Mouse (Mus musculus) spleen, adult 2 months (tissue): ENCODE results near the gene Slc6a8. TPM values are rescaled to one million over a fixed set of nuclear protein-coding genes. Genes with fewer than 3 reads are reported as not detected.
A peak's percentile ranks its signal among the peaks of the same experiment; 100 is the strongest.

Source experiments
- DNase-seq, 2 experiments: peaks; one replicate each; pipeline versions ENCODE4 v3.0.0 to v3.0.0-alpha.2; 2012 to 2021; ENCODE audit warnings: low spot score in 2 of 2, low read depth in 1 of 2
- H3K27ac ChIP-seq: fragments of 200-500 bp; 2 replicates; pipeline ENCODE4 v1.5.1; 2012; ENCODE audit warnings: low read length, inconsistent platforms; ENCODE audit not compliant: insufficient read depth
- H3K27me3 ChIP-seq: fragments of 200-500 bp; 2 replicates; pipeline ENCODE4 v1.6.1; 2012; ENCODE audit warnings: mild to moderate bottlenecking, moderate library complexity, low read length, inconsistent platforms; ENCODE audit not compliant: control insufficient read depth, insufficient read depth
- H3K36me3 ChIP-seq: fragments of 200-500 bp; 2 replicates; pipeline ENCODE4 v1.6.1; 2012; ENCODE audit warnings: mild to moderate bottlenecking, low read length, inconsistent platforms; ENCODE audit not compliant: control insufficient read depth, insufficient read depth
- H3K4me1 ChIP-seq: fragments of 200-500 bp; 2 replicates; pipeline ENCODE4 v1.6.1; 2011; ENCODE audit warnings: inconsistent platforms; ENCODE audit not compliant: control insufficient read depth, insufficient read depth, insufficient read length
- H3K4me3 ChIP-seq: fragments of 200-500 bp; 2 replicates; pipeline ENCODE4 v1.5.1; 2011; ENCODE audit warnings: mild to moderate bottlenecking, inconsistent platforms; ENCODE audit not compliant: insufficient read depth, insufficient read length; ENCODE audit errors: extremely low read depth
- CTCF ChIP-seq: fragments of 200-500 bp; IDR thresholded peaks from 2 replicates; pipeline ENCODE4 v1.5.1; 2011; ENCODE audit warnings: mild to moderate bottlenecking, inconsistent platforms; ENCODE audit not compliant: insufficient read depth, insufficient read length, insufficient replicate concordance; ENCODE audit errors: extremely low read depth
- POLR2A ChIP-seq: fragments of 200-500 bp; IDR thresholded peaks from 2 replicates; pipeline ENCODE4 v1.6.1; 2011; ENCODE audit warnings: low read depth, low read length, inconsistent platforms
- WGBS: fragments of 180-500 bp; shearing (Covaris S2); methylation state at CpG from one replicate; pipeline ENCODE4 v1.1.7; 2018; 5-methylcytosine and 5-hydroxymethylcytosine counted together
- polyA plus RNA-seq: library from polyadenylated mRNA; depleted of rRNA; stranded (reverse); fragments of >200 nt; gene quantifications from 2 replicates; pipeline ENCODE4 v1.2.3, GENCODE M21; 2012; rRNA removed

Gene Slc6a8
- 4.5 and 5.5 TPM in 2 replicates for polyA plus RNA-seq

DNA sequence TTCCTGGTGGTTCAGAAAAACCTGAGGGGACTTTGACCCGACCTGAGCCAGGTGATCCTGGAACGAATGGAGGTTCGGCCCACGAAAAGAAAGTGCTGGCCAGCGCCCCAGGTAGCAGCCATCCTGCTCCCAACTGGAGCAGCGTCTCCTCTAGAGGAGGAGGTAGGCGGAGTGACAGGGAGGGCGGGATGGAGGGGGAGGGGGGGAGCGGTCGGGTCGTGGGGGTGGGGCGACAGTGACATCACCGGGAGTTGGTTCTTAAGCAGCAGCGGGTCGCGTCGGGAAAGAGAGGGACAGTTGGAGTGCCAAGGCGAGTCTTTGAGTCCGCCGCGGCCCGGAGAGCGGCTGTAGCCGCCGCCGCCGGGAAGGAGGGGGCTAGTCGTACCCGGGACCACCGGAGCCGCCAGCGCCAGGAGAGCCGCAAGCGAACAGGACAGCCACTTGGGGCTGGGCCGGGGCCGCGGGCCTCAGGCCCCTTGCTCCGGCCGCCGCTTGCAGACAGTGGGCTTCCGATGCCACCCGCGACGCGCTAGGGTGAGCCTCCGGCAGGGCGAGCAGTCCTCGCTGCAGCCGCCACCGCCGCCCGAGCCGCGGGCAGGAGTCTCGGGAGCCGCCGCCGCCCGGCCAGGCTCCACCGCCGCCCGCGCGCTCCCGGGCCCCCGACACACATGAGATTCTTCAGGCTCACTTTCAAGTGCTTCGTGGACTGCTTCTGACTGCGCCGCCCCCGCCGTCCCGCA is at the start of gene Slc6a8:
Slc6a8 (plus strand) TSS at position 272 of the 740 bp plus-strand sequence.
- TF ChIP-seq POLR2A (no peak), CTCF (no peak)
- Histone ChIP-seq H3K36me3 (no peaks in the 10 kb centered on the region), H3K4me3 (peak within 1 kb of the TSS; percentile 51), H3K27ac (no peak within 1 kb of the TSS), H3K4me1 (peaks cover 4% of the 10 kb centered on the region; the same call in 1 of the 2 replicates), H3K27me3 (peaks cover 4% of the 10 kb centered on the region; the same call in 1 of the 2 replicates)
- 35% methylated on average over 63 of the region's 72 CpGs for WGBS
- peak in 1 of 2 experiments; percentile 14 for DNase-seq

DNA sequence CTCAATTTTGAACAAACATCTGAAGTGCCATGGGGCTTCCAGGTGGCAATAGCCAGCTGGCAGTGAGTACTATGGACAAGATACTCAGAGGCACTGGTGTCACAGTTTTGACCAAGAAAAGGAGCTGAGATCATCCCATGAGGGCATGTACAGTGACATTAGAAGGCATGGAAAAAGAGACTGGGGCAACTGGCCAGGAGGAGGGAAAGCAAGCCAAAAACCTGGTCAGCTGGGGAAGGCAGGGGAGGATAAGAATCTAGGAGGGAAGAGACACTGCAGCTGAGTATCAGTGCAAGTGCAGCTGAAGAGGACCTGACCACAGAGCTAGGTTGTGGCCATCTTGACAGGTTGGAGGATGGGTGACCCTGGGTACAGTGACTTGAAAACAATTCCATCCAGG is 46.0 kb upstream of the Slc6a8 start:
- Histone ChIP-seq H3K4me3 (no peak overlapping the region), H3K27me3 (no peaks in the 10 kb centered on the region), H3K36me3 (no peaks in the 10 kb centered on the region), H3K4me1 (no peaks in the 10 kb centered on the region), H3K27ac (no peak overlapping the region)
- no peak for TF ChIP-seq POLR2A
- no peak for TF ChIP-seq CTCF
- no peak for DNase-seq

DNA sequence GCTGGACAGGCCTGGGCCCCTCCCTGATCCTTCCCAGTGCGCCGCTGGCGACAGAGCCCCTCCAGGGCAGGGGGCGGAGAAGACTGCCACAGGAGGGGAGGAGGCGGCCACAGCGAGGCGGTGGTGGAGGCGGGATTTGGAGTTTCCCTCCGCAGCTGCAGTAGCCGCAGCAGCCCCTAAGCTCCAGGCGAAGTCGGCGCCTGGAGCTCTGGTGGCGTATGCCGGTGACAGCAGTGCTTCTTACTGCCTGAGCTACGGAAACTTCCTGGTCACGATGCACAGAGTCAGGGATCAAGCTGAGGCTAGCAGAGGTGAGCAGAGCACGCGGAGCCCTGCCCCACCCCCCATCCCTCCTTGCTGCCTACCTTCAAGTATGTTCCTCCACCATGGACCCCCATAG is 37.5 kb upstream of the Slc6a8 start:
- no peak overlapping the region for H3K27ac ChIP-seq
- peaks cover 4% of the 10 kb centered on the region for H3K27me3 ChIP-seq
- no peak for DNase-seq
- 29% methylated on average over 19 of the region's 19 CpGs for WGBS
- no peak for TF ChIP-seq POLR2A
- no peak for TF ChIP-seq CTCF
- H3K36me3 ChIP-seq = no peaks in the 10 kb centered on the region
- H3K4me3 ChIP-seq = no peak overlapping the region
- H3K4me1 ChIP-seq = no peaks in the 10 kb centered on the region

DNA sequence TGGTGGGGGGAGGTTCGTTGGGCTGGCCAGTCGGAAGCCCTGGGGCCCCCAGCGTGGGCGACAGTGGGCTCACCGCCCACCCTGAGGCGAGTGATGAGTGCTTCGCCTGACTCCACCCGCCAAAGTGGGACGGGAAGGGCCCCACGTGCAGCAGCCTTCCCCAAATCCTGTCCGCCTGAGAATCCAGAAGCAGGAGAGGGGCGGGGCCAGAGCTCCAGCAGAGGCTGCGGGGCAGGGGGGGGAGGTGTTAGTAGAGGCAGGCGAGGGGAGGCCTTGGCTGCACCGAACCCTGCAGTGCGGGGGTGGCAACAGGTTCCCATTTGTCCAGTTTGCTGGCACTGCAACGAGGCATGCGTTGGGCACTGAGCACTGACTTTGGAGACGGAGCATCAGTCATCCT is 35.5 kb upstream of the Slc6a8 start:
- DNase-seq = no peak
- Histone ChIP-seq H3K36me3 (no peaks in the 10 kb centered on the region), H3K27me3 (peaks cover 4% of the 10 kb centered on the region), H3K4me1 (no peaks in the 10 kb centered on the region), H3K27ac (no peak overlapping the region), H3K4me3 (no peak overlapping the region)
- TF ChIP-seq CTCF (no peak), POLR2A (no peak)
- WGBS = 23% methylated on average over 19 of the region's 19 CpGs

DNA sequence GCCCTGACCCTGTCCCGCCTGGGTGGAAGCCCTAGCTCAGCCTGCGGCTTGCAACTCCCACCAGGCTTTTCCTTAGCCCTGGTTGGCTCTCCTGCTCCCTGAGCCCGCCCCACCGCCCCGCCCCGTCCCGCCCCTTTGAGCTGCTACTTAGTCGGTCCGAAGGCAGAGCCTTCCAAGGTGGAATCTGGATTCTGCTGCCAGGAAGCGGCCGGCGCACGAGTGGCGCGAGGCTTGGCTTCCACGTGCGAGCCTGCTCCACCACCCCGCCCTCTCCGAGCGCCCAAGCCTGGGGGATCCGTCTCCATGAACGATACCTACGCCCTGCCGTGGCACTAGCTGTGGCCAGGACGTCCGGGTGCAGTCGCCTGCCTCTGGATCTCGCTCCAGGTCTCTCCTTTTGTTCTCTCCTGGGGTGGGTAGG is 33.7 kb upstream of the Slc6a8 start, which contains the start of gene Dusp9:
Dusp9 (plus strand) TSS at position 165 of the 421 bp plus-strand sequence.
- peaks cover 4% of the 10 kb centered on the region for H3K27me3 ChIP-seq
- H3K36me3 ChIP-seq = no peaks in the 10 kb centered on the region
- WGBS = 18% methylated on average over 28 of the region's 28 CpGs
- DNase-seq = no peak
- TF ChIP-seq POLR2A (no peak), CTCF (no peak)
- H3K27ac ChIP-seq = no peak within 1 kb of the TSS
- no peaks in the 10 kb centered on the region for H3K4me1 ChIP-seq
- peak within 1 kb of the TSS; percentile 44; the same call in 1 of the 2 replicates for H3K4me3 ChIP-seq

DNA sequence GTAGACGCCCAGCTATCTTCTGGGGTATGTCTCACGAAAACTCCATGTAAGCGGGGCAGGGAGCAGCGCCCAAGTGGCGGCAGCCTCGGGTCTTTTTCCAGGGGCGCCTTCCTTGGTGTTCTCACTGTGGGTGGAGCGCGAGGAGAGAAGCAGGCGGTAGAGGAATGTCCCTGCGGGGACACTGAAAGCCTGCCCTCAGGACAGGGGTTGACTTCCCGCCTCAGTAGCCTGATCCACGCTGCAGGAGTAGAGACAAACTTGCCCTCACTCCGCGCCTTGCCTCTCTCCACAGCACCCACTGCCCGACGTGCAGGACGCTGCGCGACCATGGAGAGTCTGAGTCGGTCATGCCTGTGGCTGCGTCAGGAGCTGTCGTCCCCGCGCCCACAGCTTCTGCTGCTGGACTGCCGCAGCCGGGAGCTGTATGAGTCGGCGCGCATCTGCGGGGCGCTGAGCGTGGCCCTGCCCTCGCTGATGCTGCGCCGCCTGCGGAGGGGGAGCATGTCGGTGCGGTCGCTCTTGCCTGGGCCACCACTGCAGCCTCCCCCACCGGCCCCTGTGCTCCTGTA is 33.0 kb upstream of the Slc6a8 start:
- Histone ChIP-seq H3K27ac (no peak overlapping the region), H3K36me3 (no peaks in the 10 kb centered on the region), H3K4me1 (no peaks in the 10 kb centered on the region), H3K4me3 (no peak overlapping the region), H3K27me3 (peaks cover 4% of the 10 kb centered on the region)
- TF ChIP-seq POLR2A = no peak
- no peak for TF ChIP-seq CTCF
- no peak for DNase-seq
- WGBS = 29% methylated on average over 41 of the region's 41 CpGs

DNA sequence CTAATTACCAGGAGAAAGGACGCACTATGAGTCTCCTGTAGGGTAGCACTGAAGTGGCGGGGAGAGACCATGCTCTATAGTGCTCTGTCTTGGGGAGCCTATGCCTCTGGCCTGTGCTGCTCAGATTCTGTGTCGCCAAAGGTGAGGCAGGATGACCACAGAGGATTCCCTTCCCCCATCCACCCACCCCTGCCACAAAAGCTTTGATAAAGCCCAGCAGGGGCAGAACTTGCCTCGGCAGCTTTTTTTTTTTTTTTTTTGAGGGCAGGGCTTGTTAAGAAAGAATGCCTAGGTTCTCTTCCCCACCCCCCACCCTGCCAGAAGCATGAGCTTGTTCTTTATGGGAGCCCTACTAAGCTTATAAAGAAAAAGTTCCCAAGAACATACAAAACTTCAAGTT is 27.8 kb upstream of the Slc6a8 start:
- no peak overlapping the region for H3K27ac ChIP-seq
- H3K27me3 ChIP-seq = no peaks in the 10 kb centered on the region
- DNase-seq = no peak
- 68% methylated on average over 4 of the region's 4 CpGs for WGBS
- no peaks in the 10 kb centered on the region for H3K4me1 ChIP-seq
- TF ChIP-seq CTCF (no peak), POLR2A (no peak)
- no peak overlapping the region for H3K4me3 ChIP-seq
- H3K36me3 ChIP-seq = no peaks in the 10 kb centered on the region
